Mouse (Mus musculus): ENCODE results near the gene Csf3.
"Not testable (repeated sequence)": the region's sequence is repeated elsewhere in the genome, so short reads cannot be mapped to it uniquely, and the experiment has no call there.

Gene Csf3

GRCm38 (mm10) chr11:98696454-98697216 is 4.4 kb upstream of the Csf3 start:
- DNase-seq (ENCODE audit: low read depth, low spot score): no peak

GRCm38 (mm10) chr11:98697225-98697624 is 3.8 kb upstream of the Csf3 start:
- no peak for DNase-seq (ENCODE audit: low read depth, low spot score)

GRCm38 (mm10) chr11:98698849-98699640 is 2.0 kb upstream of the Csf3 start:
- DNase-seq (ENCODE audit: low read depth, low spot score): no peak

GRCm38 (mm10) chr11:98699911-98700310 is 1.2 kb upstream of the Csf3 start:
- DNase-seq (ENCODE audit: low read depth, low spot score): peak; percentile 45

GRCm38 (mm10) chr11:98702323-98702722 is 1.3 kb downstream of the Csf3 start:
- DNase-seq (ENCODE audit: low read depth, low spot score): no peak

- DNase-seq (ENCODE audit: low read depth, low spot score): no peak
Observed at GRCm38 (mm10) chr11:98705021-98705420, 4.0 kb downstream of the Csf3 start.

GRCm38 (mm10) chr11:98707401-98708281 is 6.6 kb downstream of the Csf3 start:
- DNase-seq (ENCODE audit: low read depth, low spot score): no peak

- no peak for DNase-seq (ENCODE audit: low read depth, low spot score)
Observed at GRCm38 (mm10) chr11:98708282-98708956, 7.4 kb downstream of the Csf3 start.

GRCm38 (mm10) chr11:98709001-98709741 is 8.1 kb downstream of the Csf3 start:
- no peak for DNase-seq (ENCODE audit: low read depth, low spot score)

GRCm38 (mm10) chr11:98710416-98711045 is 9.5 kb downstream of the Csf3 start:
- peak; percentile 74 for DNase-seq (ENCODE audit: low read depth, low spot score)

- no peak for DNase-seq (ENCODE audit: low read depth, low spot score)
Observed at GRCm38 (mm10) chr11:98711046-98711434, 10.0 kb downstream of the Csf3 start.

GRCm38 (mm10) chr11:98712009-98712408 is 10.9 kb downstream of the Csf3 start:
- not testable (repeated sequence) for DNase-seq (ENCODE audit: low read depth, low spot score)

- no peak for DNase-seq (ENCODE audit: low read depth, low spot score)
Observed at GRCm38 (mm10) chr11:98713703-98714102, 12.6 kb downstream of the Csf3 start.

GRCm38 (mm10) chr11:98715946-98716345 is 14.9 kb downstream of the Csf3 start:
- DNase-seq (ENCODE audit: low read depth, low spot score): no peak

GRCm38 (mm10) chr11:98717904-98718303 is 16.8 kb downstream of the Csf3 start:
- no peak for DNase-seq (ENCODE audit: low read depth, low spot score)

GRCm38 (mm10) chr11:98720756-98721155 is 19.7 kb downstream of the Csf3 start:
- no peak for DNase-seq (ENCODE audit: low read depth, low spot score)

- DNase-seq (ENCODE audit: low read depth, low spot score): no peak
Observed at GRCm38 (mm10) chr11:98721458-98722226, 20.6 kb downstream of the Csf3 start.

GRCm38 (mm10) chr11:98723098-98723497 is 22.0 kb downstream of the Csf3 start:
- no peak for DNase-seq (ENCODE audit: low read depth, low spot score)

- no peak for DNase-seq (ENCODE audit: low read depth, low spot score)
Observed at GRCm38 (mm10) chr11:98725926-98726506, 25.0 kb downstream of the Csf3 start.
